Mouse (Mus musculus): ENCODE measurements around the gene Dvl3. TPM values are rescaled to one million over a fixed set of nuclear protein-coding genes. Genes with fewer than 3 reads are reported as not detected.

Gene Dvl3
- polyA plus RNA-seq, 1 experiment from 2014 or later = 25.3 TPM

DNA sequence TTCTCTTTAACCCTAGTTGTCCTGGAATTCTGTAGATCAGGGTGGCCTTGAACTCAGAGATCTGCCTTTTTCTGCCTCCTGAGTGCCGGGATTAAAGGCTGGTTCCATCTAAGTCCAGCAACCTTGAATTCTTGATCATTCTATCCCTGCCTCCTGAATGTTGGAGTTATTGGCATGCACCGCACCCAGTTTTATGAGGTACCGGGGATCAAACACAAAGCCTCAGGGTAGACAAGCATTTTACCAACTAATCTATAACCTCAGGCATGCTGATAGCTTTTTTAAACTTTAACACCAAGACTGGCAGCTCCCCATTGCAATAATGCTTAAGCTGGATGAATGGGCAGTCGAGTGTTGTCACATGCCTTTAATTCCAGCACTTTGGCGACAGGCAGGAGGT is 30.6 kb downstream of the Dvl3 start:
- Histone ChIP-seq H3K4me2 (ENCODE audit: low read length) (peak overlapping the region; percentile 64), H3K4me1 (ENCODE audit: control insufficient read depth, insufficient read depth, low read length) (peaks cover 10% of the 10 kb centered on the region), H3K36me3 (ENCODE audit: control insufficient read depth, insufficient read depth, low read length) (peaks cover 61% of the 10 kb centered on the region), H3K27ac (ENCODE audit: low read depth, low read length) (no peak overlapping the region), H3K9me3 (replicated peaks; ENCODE audit: control insufficient read depth, low read length) (no peaks in the 10 kb centered on the region), H3K9ac (ENCODE audit: low read length) (no peak overlapping the region), H3K4me3 (ENCODE audit: low read depth, low read length) (peak overlapping the region; percentile 79), H3K27me3 (replicated peaks; ENCODE audit: control insufficient read depth, insufficient read depth, low read length) (no peaks in the 10 kb centered on the region)
- DNase-seq (ENCODE audit: low spot score) (no peak), ATAC-seq (no peak)
- WGBS = 57% methylated on average over 5 of the region's 5 CpGs

- peak; percentile 98 for ATAC-seq
- WGBS = under 1% methylated on average over 56 of the region's 56 CpGs
- H3K9ac ChIP-seq (ENCODE audit: low read length) = peak within 1 kb of the TSS; percentile 85
These were observed 31.5 kb downstream of the Dvl3 start, which contains the start of gene Abcf3 for GRCm38 (mm10) chr16:20548096-20548948. Gene Abcf3, plus strand, starts transcription at chr16:20548577.

DNA sequence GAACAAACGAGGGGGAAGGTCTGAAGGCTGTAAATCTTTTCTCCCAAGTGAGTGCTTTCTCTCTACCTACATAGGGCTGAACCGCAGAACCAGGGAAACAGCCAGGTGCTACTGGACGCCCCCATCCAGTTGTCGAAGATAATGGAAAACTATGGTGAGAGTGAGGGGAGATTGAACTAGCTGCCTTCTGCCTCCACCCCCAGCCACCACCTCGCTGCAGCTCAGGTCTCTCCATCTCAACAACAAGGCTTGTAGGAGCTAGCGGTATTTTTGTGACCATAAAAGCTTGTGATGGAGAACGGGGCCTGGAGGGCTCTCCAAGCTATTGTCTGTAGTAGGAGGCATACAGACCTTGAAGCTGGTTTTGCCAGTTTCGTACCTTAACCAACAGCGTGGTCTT is 32.4 kb downstream of the Dvl3 start:
- Histone ChIP-seq H3K36me3 (ENCODE audit: control insufficient read depth, insufficient read depth, low read length) (peaks cover 63% of the 10 kb centered on the region), H3K4me2 (ENCODE audit: low read length) (peak overlapping the region; percentile 94), H3K27ac (ENCODE audit: low read depth, low read length) (no peak overlapping the region), H3K4me3 (ENCODE audit: low read depth, low read length) (peak overlapping the region; percentile 79), H3K4me1 (ENCODE audit: control insufficient read depth, insufficient read depth, low read length) (peaks cover 10% of the 10 kb centered on the region), H3K9ac (ENCODE audit: low read length) (peak overlapping the region; percentile 85), H3K27me3 (replicated peaks; ENCODE audit: control insufficient read depth, insufficient read depth, low read length) (no peaks in the 10 kb centered on the region), H3K9me3 (replicated peaks; ENCODE audit: control insufficient read depth, low read length) (no peaks in the 10 kb centered on the region)
- 53% methylated on average over 9 of the region's 9 CpGs for WGBS
- DNase-seq (ENCODE audit: low spot score) = no peak
- ATAC-seq = no peak

More at GRCm38 (mm10) chr16:20548096-20548948, 31.5 kb downstream of the Dvl3 start, which contains the start of gene Abcf3:
- Histone ChIP-seq H3K4me2 (ENCODE audit: low read length) (peak within 1 kb of the TSS; percentile 94), H3K27ac (ENCODE audit: low read depth, low read length) (peak within 1 kb of the TSS; percentile 44; the same call in 1 of the 2 replicates), H3K9me3 (replicated peaks; ENCODE audit: control insufficient read depth, low read length) (no peaks in the 10 kb centered on the region), H3K4me1 (ENCODE audit: control insufficient read depth, insufficient read depth, low read length) (peaks cover 10% of the 10 kb centered on the region), H3K27me3 (replicated peaks; ENCODE audit: control insufficient read depth, insufficient read depth, low read length) (no peaks in the 10 kb centered on the region), H3K4me3 (ENCODE audit: low read depth, low read length) (peak within 1 kb of the TSS; percentile 79), H3K36me3 (ENCODE audit: control insufficient read depth, insufficient read depth, low read length) (peaks cover 63% of the 10 kb centered on the region)
- DNase-seq (ENCODE audit: low spot score) = peak; percentile 100

DNA sequence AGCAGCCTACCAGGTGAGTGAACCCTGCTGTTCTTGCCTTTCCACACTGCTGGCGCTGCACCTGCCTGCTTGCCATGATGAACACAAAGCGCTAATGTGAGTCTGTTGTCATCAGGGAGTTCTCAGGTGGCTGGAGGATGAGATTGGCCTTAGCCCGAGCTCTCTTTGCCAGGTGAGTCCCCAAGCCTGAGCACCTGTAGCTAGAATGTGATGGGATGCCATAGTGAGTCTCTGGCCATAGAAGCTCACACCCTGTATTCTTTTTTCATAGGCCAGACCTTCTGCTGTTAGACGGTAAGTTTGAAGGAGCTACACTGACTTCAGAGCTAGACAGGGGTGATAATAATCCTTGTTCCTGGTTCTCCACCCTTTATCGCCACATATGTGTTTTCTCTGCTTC is 34.9 kb downstream of the Dvl3 start:
- Histone ChIP-seq H3K9ac (ENCODE audit: low read length) (no peak overlapping the region), H3K36me3 (ENCODE audit: control insufficient read depth, insufficient read depth, low read length) (peaks cover 55% of the 10 kb centered on the region), H3K9me3 (replicated peaks; ENCODE audit: control insufficient read depth, low read length) (no peaks in the 10 kb centered on the region), H3K4me3 (ENCODE audit: low read depth, low read length) (no peak overlapping the region), H3K27ac (ENCODE audit: low read depth, low read length) (no peak overlapping the region), H3K27me3 (replicated peaks; ENCODE audit: control insufficient read depth, insufficient read depth, low read length) (no peaks in the 10 kb centered on the region), H3K4me1 (ENCODE audit: control insufficient read depth, insufficient read depth, low read length) (peaks cover 10% of the 10 kb centered on the region), H3K4me2 (ENCODE audit: low read length) (no peak overlapping the region)
- ATAC-seq = no peak
- no peak for DNase-seq (ENCODE audit: low spot score)
- WGBS = 96% methylated on average over 5 of the region's 5 CpGs

GRCm38 (mm10) chr16:20552594-20552993 is 35.8 kb downstream of the Dvl3 start:
- H3K36me3 ChIP-seq (ENCODE audit: control insufficient read depth, insufficient read depth, low read length) = peaks cover 61% of the 10 kb centered on the region
- WGBS = 90% methylated on average over 1 of the region's 1 CpGs
- DNase-seq (ENCODE audit: low spot score) = no peak

DNA sequence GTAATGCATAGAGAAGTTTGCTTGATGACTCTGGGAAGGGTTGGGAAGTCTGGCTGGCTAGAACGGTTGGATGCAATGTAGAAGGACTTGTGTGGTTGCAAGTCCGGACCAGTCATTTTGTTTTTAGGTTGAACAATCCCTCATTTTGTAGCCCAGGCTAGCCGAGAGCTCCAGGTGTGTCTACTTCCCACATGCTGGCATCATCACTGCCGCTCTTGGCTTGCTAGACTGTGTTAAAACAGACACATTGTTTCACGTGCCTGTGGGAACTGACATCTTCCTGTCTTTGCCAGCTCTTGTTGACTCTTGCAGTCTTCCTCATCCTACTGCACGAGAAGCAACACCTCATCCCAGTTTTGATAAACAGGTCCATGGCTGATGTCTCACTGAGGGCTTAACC is 38.2 kb downstream of the Dvl3 start:
- DNase-seq (ENCODE audit: low spot score) (no peak), ATAC-seq (no peak)
- Histone ChIP-seq H3K36me3 (ENCODE audit: control insufficient read depth, insufficient read depth, low read length) (peaks cover 79% of the 10 kb centered on the region), H3K27me3 (replicated peaks; ENCODE audit: control insufficient read depth, insufficient read depth, low read length) (no peaks in the 10 kb centered on the region), H3K27ac (ENCODE audit: low read depth, low read length) (no peak overlapping the region), H3K4me1 (ENCODE audit: control insufficient read depth, insufficient read depth, low read length) (no peaks in the 10 kb centered on the region), H3K4me2 (ENCODE audit: low read length) (no peak overlapping the region), H3K9me3 (replicated peaks; ENCODE audit: control insufficient read depth, low read length) (no peaks in the 10 kb centered on the region), H3K4me3 (ENCODE audit: low read depth, low read length) (no peak overlapping the region), H3K9ac (ENCODE audit: low read length) (no peak overlapping the region)
- WGBS = 96% methylated on average over 6 of the region's 6 CpGs

More at GRCm38 (mm10) chr16:20552594-20552993, 35.8 kb downstream of the Dvl3 start:
- Histone ChIP-seq H3K4me1 (ENCODE audit: control insufficient read depth, insufficient read depth, low read length) (peaks cover 9% of the 10 kb centered on the region), H3K9me3 (replicated peaks; ENCODE audit: control insufficient read depth, low read length) (no peaks in the 10 kb centered on the region), H3K27ac (ENCODE audit: low read depth, low read length) (no peak overlapping the region), H3K4me2 (ENCODE audit: low read length) (no peak overlapping the region), H3K9ac (ENCODE audit: low read length) (no peak overlapping the region), H3K4me3 (ENCODE audit: low read depth, low read length) (no peak overlapping the region), H3K27me3 (replicated peaks; ENCODE audit: control insufficient read depth, insufficient read depth, low read length) (no peaks in the 10 kb centered on the region)
- no peak for ATAC-seq

GRCm38 (mm10) chr16:20557381-20557780 is 40.6 kb downstream of the Dvl3 start:
- Histone ChIP-seq H3K27me3 (replicated peaks; ENCODE audit: control insufficient read depth, insufficient read depth, low read length) (no peaks in the 10 kb centered on the region), H3K4me3 (ENCODE audit: low read depth, low read length) (no peak overlapping the region), H3K9ac (ENCODE audit: low read length) (no peak overlapping the region), H3K27ac (ENCODE audit: low read depth, low read length) (no peak overlapping the region), H3K9me3 (replicated peaks; ENCODE audit: control insufficient read depth, low read length) (no peaks in the 10 kb centered on the region), H3K36me3 (ENCODE audit: control insufficient read depth, insufficient read depth, low read length) (peaks cover 82% of the 10 kb centered on the region), H3K4me1 (ENCODE audit: control insufficient read depth, insufficient read depth, low read length) (no peaks in the 10 kb centered on the region), H3K4me2 (ENCODE audit: low read length) (no peak overlapping the region)
- DNase-seq (ENCODE audit: low spot score) = no peak
- 90% methylated on average over 7 of the region's 7 CpGs for WGBS
- no peak for ATAC-seq

GRCm38 (mm10) chr16:20565075-20565474 is 48.3 kb downstream of the Dvl3 start:
- Histone ChIP-seq H3K4me3 (ENCODE audit: low read depth, low read length) (no peak overlapping the region), H3K36me3 (ENCODE audit: control insufficient read depth, insufficient read depth, low read length) (peaks cover 32% of the 10 kb centered on the region), H3K9me3 (replicated peaks; ENCODE audit: control insufficient read depth, low read length) (no peaks in the 10 kb centered on the region), H3K27ac (ENCODE audit: low read depth, low read length) (no peak overlapping the region), H3K9ac (ENCODE audit: low read length) (no peak overlapping the region), H3K27me3 (replicated peaks; ENCODE audit: control insufficient read depth, insufficient read depth, low read length) (no peaks in the 10 kb centered on the region), H3K4me1 (ENCODE audit: control insufficient read depth, insufficient read depth, low read length) (no peaks in the 10 kb centered on the region), H3K4me2 (ENCODE audit: low read length) (no peak overlapping the region)
- ATAC-seq = no peak
- whole genome bisulfite sequencing = 59% methylated on average over 1 of the region's 1 CpGs
- no peak for DNase-seq (ENCODE audit: low spot score)

Measured in forebrain, embryonic 14.5 days (tissue).